Mouse (Mus musculus) inflammation-experienced regulatory T-cells, adult 6 months (primary cell): Measurements from ENCODE around the gene Gm17651. TPM values are rescaled to one million over a fixed set of nuclear protein-coding genes. Genes with fewer than 3 reads are reported as not detected.
A peak's percentile ranks its signal among the peaks of the same experiment; 100 is the strongest.

Experiments used
- ATAC-seq: one replicate; pipeline ENCODE4 v1.8.0; 2017
- polyA plus RNA-seq, 3 experiments: library from polyadenylated mRNA; unstranded; fragments of 100-300 nt; shearing (Covaris generic); gene quantifications; one replicate each; pipeline ENCODE4 v1.2.1; 2017

The Gm17651 gene
- polyA plus RNA-seq, 3 experiments from 2014 or later: not detected

DNA sequence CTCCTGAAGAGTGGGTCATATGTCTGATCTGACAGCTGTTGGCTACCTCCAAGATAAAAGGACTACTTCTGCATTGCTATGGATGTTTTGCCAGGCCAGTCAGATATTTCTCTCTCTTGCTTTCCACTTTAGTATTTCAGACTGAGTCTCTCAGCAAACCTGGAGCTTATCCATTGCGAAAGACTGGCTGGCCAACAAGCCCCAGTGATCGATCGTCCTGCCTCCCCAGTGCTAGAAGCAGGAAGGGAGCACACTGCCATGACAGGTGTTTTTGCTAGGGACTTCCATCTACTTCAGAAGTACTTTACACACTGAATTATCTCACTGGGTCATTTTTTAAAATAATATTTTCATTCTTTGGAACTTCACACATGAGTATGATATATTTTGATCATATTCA, 3.9 kb upstream of the Gm17651 start:
- no peak for ATAC-seq

DNA sequence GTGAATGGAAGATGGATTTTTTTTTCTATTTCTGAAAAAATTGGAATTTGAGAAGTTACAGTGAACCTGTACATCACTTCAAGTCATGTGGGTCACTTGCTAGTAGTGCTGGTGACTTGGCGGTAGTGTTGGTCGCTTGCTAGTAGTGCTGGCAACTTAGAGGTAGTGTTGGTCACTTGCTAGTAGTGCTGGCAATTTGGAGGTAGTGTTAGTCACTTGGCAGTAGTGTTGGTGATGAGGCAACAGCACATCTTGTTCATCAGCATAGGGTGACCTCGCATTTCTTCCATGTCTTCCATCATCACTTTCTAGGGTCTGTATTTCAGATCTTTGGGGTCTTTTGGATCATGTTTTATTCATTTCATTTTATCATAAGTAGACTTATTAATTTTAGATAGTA, 1.6 kb upstream of the Gm17651 start:
- ATAC-seq: no peak

DNA sequence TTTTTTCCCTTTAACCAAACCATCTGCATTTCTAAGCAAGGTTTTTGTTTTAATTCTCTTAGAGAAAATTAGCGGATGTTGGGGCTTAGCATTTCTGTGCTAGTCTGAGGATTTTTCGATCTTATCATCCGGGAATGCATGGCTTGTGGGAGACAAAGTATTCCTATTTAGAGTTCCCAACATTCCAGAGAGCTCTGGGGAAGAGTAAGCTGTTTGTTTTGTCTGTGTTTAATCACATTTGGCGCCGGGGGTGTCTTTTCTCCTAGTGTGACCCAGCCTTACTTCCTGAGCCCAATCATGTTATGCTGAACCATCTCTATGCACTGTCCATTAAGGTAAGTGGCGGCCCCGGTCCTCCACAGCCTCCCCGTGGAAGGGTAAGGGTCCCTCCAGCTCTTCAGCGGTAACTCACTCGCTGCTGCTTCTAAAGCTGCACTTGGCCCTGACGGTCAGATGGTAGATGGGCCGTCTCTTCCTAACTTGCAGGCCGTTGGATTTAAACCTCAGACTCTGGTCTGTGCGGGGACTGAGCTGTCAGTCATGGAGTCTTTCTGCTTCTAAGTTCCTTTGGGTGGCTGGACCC, 7.3 kb downstream of the Gm17651 start:
- no peak for ATAC-seq

DNA sequence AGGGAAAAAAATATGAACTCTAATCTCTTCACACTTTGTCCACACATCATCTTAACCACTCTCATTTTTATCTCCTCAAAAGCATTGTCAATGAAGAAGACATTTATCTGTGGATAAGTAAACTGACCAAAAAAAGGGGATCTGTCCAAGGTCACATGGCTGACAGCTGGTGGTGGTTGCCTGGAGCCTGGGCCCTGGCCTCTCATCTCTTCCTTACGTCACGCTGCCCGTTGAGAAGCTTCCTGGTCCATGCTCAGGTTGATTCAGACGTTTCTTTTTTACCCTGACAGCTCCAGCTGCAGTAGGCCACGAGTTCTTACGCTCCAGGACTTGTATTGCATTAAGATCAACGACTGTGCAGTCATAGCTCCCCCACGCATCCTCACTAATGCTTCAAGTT, 8.3 kb downstream of the Gm17651 start:
- ATAC-seq: no peak

DNA sequence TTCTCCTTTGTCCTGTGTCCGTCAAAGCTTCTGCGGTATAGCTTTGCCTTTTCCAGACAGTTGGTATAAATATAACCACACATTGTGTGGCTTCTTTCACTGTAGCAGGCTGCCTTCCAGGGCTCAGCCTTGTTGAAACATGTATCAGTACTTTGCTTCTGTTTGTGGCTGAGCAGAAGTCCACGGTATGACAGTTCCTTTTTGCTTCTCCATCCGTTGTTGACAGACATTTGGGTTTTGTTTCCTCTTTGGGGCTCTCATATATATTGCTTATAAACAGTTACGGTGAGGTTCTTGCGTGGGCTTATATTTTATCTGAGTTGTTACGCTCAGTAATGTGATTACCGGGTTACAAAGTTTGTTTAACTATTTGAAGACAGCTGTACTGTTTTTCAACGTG, 9.0 kb downstream of the Gm17651 start:
- ATAC-seq: no peak

DNA sequence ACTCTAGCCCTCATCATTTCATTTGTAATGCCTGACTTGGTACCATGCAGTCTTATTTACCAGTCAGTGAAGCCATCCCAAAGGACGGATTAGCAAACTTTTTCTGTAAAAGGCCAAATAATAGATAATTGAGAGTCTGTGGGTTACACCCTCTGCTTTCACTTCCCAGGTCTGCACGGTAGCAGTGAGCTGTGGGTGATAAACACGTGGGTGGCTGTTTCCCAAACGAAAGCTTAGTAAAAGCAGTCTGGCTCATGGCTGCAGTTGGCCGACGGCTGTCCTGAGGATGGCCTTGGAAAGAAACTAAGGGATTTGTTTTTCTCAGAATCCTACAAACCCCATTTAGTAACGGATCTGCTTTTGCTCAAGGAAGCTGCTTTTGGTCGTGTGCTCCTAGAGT, 13.3 kb downstream of the Gm17651 start:
- ATAC-seq: no peak

DNA sequence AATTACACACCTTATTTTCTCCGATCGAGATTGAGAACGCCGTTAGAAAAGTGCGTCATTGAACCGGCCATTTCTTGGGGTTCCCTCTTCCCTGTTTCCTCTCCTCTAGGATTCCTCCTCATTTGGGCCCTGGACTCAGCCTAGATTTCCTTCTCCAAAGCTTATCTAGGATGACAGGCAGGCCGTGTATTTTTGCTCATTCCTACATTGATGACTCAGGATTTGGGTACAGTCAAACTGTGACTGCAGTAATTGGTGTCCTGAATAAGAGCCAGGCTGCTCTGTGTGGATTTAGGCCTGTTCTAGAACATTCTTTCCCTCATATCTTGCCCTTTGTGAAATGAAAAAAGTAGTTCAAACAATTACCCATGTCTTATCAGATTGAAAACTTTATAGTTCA, 14.7 kb downstream of the Gm17651 start:
- ATAC-seq: no peak

DNA sequence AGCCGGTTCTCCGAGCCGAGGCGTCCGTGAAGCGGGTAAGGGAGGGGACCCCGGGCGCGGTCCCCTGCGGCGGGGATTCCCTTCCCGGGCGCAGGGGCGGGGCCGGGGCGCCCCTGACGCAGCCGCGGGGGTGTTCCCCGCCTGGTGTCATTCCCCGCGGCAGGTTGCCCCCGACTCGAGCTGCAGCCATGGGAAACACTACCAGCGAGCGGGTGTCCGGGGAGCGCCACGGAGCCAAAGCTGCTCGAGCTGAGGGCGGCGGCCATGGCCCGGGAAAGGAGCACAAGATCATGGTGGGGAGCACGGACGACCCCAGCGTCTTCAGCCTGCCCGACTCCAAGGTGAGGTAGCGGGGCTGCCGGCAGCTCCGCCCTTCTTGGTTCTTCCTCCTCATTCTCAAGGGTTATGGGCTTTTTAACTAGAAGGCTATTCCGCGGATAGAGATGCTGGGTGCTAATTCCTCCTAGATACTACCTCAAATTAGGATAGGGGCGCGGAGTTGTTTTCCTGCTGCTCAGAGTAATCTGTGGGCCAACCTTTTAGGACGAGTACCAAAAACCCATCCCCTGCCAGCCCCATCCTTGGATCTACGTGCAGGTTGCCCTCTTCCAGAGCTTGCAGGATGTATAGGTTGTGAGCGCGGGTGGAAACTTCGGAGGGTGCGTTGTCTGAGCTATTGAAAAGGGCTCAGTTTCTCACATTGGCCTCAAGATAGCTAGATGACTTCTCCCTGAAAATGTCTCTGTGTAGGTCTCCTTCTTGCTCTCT, 15.9 kb downstream of the Gm17651 start:
- ATAC-seq: peak; percentile 57

DNA sequence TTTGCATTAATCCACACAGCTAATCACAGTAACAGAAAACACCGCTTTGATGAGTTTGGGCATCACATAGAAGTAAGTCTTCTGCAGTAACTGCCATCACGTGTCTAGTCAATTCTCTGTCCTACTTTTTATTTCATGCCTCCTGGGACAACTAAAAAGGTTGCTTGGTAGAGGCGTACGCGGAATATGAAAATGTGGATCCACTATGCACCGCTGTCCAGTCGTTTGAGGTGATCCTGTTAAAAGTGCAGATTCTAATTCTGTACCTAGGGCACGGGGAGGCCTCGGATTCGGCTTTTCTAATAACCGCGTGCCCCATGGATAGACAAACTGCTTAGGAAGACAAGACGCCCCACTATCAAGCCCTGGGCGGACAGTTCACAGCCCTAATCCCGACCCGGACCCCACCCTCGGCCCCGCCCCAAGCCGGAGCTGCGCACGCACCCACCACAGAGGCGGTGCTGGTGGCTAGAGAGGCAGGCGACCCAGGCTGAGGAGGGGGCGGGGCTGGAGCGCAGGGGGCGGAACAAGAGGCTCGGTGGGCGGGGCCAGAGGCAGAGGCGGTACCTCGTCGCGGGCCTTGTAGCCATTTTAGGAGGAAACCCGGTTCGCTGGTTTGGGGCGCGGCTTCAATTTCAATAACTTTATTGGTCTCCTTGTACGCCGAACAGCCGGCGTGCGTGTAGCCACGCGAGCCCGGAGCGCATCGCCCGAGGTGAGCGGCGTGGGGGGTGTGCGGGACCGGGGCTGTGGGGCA, 16.7 kb downstream of the Gm17651 start, which contains the start of gene Prkab2:
Gene Prkab2, plus strand, starts transcription at position 539 of the 757 bp plus-strand sequence.
- ATAC-seq: peak; percentile 89

DNA sequence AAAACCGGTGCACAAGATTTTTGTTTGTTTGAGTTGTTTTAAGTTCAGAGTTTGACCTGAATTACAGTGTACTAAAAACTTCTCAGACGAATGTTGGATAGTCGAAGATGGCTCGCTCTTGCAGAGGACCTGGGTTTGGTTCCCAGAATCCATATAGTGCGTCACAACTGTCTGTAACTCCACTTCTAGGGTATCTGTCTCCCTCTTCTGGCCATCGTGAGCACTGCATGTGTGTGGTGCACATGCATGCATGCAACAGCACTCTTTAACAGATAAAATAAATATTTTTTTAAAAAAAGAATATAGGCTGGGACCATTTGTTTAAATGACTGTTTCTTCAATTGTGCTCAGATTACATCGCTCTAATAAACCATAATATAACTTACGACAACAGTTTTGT, 19.6 kb downstream of the Gm17651 start:
- ATAC-seq: no peak

DNA sequence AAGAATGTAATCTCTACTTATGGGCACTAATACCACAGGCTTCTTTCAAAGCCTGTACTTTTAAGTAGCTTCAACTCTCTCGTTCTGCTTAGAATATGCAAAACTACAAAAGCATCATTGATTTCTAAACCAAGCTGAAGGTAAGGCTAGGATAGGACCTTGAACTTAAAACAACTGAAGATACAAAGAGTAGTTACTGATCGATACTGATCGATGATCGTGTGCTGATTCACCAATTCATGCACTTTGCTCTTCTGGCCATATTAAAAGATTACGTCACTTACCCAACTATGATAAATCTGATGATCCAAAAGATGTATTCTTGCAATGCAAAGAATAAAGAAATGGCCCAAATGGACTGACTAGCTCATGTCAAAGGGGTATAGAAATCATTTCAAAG, 20.7 kb downstream of the Gm17651 start:
- no peak for ATAC-seq

DNA sequence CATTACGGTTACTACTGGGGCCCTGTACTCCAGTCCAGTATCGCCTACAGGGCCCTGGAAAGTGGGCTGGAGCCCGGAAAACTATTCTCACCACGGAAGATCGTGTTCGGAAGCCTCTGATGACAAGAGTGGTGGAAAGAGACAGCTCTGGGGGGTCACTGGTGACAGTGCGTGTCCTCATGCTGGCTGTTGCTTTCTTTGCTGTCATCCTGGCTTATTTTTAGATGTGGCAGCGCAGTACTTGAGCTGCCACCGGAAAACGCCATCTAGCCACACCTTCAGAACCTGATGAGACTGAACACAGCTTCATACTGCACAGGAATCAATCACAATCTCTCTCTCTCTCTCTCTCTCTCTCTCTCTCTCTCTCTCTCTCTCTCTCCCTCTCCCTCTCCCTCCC, 22.9 kb downstream of the Gm17651 start:
- ATAC-seq: no peak

DNA sequence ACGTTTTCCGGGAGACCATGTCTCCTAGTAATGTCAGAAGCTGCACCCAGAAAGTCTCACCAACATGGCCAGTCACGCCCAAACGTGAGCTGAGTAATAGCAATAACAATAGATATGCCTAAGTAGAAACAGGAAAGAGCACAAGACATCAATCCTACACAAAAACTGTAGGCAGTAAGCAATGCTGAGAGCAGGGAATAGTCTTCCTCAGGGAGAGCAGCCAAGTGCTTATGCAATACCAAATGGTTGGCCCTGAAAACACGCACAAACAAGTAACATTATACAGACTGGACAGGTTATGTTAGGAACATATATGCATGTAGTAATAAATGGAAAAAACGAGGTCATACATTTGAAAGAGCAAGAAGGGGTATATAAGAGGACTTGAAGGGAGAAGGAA, 25.0 kb downstream of the Gm17651 start:
- no peak for ATAC-seq

DNA sequence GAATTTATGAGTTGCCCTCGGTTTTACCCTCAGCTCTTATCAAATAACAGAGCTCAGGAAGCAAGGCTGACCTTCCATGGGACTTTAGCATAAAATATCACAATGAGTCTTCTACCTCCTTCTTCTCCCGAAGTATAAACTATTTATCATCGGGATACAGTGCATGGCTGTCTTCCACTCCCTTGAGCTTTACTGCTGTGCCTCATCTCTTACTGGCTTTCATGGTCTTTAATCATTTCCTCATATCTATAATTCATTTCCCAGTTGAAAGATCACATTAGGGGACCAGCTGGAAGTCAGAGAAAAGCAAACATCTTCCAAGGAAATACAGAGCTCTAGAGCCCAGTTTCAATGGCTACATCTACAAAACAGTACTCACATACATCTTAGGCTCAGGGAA, 25.5 kb downstream of the Gm17651 start:
- ATAC-seq: no peak

DNA sequence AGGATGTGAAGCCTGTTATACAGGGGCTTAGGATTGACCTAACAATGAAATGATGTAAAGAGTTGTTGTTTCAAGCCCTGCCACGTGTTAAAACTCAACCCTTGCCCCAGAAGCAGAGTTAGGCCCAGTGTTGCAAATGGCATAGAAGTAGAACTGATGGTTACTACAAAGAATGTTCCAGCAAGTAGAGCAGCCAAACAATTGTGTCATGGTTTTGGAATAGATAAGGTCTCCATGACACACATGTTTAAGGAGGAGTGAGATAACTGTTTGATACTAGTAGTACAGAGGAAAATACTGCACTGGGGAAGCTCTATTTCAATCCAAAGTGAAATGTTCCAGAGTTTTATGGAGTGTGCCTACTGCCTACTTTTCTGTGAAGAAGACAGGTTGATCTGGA, 26.0 kb downstream of the Gm17651 start:
- no peak for ATAC-seq

DNA sequence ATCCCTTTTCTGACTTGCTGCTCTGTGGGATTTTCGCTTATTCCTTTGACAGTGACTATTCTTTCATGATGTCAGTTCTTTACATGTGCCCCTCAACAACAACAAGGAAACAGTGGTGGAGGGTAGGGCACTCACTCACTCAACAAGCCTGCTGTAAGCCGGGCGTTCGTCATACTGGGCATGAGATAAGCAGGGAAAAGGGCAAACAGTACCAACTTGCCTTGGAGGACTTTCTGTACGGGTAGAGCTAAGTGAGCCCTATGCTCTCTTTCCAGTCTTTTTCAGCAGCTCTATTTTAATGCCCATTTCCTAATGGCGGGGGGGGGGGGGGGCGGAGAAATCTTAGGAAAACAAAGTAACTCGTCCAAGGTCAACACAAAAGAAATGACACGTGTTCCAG, 32.5 kb downstream of the Gm17651 start:
- ATAC-seq: no peak

DNA sequence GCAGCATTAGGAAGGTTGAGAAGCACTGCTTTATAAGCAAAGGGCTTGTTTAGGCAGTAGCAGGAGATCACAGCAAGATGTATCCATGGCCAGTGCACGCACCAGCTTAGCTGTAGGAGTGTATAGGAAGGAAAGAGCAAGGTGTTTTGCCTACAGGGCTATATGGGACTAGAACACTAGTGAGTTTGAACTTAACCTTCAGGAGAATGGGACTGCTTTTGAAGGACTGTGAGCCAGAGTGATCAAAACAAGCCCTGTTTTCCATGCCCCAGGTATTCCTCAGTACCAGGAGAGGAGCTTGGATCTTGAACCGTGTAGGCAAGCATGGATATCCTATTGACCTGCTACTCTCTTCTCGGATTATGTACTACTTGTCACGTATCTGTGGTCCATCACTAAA, 33.1 kb downstream of the Gm17651 start:
- ATAC-seq: no peak

DNA sequence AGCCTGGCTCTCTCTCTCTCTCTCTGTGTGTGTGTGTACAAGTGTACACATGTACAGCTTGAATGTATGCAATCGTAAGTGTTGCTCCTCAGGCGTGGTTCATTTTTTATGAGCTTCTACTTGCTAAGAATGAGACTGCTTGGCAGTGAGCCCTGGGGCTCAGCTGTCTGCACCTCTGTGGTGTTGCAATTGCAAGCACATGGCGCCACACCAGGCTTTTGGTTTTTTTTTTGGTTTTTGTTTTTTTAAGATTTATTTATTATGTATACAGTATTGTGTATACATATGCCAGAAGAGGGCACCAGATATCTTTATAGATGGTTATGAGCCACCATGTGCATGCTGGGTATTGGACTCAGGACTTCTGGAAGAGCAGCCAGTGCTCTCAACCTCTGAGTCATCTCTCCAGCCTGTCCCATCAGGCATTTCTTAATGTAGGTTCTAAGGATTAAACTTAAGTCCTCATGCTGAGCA, 40.2 kb downstream of the Gm17651 start:
- ATAC-seq: no peak

DNA sequence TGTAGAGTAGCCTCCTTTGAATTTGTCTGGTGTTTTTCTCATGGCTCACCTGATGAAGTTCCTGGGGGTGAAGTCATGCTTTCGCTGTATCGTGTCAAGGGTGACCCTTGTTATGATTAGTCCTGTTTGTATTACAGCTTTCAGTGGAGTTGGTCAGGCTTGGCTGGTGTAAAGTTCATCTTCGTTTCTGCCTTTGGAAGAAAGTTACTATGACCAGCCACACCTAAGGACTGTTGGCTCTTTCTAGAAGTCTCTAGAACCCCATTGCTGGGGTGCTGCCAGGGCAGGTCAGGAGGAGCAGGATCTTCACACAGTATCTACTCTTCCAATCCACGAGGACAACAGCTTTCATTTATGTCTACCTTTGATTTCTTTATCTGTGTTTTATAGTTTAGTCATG, 41.0 kb downstream of the Gm17651 start:
- ATAC-seq: no peak

DNA sequence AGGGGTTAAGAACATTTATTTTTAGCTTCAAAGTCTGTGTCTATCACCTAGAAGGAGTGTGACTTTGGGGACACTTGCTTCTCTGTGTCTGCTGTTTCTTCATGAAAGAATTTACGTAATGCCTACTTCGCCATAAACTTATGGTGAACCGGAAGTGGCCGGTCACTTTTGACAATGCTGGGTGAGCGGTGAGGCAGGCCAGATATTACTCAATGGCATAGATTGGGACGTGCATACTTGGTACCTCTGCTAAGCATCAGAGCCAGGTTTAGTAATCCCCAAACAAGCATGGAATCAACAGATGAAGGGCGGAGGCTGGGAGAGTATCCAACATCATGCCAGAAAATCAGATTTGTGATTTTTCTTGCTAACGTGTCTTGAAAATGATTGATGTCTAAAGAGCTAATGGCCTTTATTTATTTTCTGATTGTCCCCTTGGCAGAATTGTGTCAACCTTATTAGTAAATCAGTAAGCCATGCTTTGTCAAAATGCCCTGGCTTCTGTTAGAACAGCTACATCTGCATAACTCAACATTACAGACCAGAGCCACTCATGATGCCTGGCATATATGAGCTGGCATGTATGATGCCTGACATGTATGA, 43.1 kb downstream of the Gm17651 start:
- ATAC-seq: no peak

DNA sequence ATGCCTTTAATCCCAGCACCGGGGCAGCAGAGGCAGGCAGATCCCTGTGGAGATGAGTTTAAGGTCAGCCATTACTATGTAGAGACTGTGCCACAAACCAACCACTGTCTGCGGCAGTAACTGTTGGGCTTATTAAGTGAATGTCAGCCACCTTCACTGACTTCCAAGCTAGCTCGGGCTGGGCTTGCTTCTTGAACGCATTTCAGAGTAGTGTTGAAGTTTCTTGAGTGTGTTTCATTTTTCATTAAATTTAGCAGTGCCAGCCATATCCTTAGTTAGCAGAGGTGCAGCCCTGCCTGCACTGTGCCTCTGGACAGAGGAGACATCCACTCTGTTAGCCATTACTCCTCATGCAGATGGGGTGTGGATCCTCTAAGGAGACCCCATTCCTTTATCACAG, 43.7 kb downstream of the Gm17651 start:
- no peak for ATAC-seq

DNA sequence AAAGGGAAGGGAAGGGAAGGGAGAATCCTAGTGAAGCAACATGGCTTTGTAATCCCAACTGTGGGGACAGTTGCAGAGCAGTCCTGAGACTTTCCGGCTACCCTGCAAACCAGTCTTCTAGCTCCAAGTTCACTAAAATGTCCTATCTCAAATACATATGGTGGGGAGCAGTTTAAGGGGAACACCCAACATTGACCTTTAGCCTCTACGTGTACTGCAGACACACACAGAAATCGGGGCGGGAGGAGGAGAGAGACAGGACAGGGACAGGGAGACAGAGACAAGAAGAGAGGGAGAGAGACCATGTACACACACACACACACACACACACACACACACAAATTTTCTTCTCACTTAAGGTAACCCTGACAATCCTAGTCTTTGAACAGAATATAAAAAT, 44.6 kb downstream of the Gm17651 start:
- no peak for ATAC-seq

DNA sequence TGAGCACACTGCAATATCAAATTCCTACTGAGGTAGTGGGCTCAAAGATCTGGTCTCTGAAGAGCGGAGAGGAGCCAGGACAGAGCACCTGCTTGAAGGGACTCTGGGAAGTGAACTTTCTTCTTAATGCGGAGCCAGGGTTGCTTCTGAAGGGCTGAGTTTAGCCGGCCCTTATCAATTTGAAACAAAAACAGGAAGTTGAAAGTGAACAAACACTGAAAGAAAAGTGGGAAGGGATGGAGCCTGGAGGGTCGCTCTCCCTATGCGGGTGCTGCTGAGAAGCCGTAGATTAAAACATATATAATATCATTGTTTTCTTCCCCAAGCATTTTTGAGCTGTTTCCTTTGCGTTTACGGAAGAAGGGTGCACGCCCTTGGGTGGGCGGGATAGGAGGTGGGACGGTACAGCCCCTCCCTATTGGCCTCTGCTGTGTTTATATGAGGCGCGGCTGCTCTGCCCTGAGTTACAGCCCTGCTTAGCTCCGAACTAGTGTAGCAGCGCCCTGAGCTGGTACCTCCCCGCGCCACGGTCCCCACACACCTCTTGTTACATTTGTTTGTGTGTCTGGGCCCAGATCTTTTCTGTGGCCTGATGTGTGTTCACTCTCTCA, 46.0 kb downstream of the Gm17651 start, which contains the start of gene Fmo5:
Gene Fmo5, plus strand, starts transcription at position 414 of the 611 bp plus-strand sequence.
- ATAC-seq: peak; percentile 100
